Mouse (Mus musculus) neutrophil, adult 83 days (primary cell): ENCODE data around the gene Atp11b. TPM values are rescaled to one million over a fixed set of nuclear protein-coding genes. Genes with fewer than 3 reads are reported as not detected.

Experiments
- total RNA-seq, 2 experiments: library from RNA; stranded (reverse); gene quantifications; one replicate each; pipeline ENCODE4 v1.2.4; 2023

Gene Atp11b
- total RNA-seq, result 100 to 1,000 TPM; 220 TPM

DNA sequence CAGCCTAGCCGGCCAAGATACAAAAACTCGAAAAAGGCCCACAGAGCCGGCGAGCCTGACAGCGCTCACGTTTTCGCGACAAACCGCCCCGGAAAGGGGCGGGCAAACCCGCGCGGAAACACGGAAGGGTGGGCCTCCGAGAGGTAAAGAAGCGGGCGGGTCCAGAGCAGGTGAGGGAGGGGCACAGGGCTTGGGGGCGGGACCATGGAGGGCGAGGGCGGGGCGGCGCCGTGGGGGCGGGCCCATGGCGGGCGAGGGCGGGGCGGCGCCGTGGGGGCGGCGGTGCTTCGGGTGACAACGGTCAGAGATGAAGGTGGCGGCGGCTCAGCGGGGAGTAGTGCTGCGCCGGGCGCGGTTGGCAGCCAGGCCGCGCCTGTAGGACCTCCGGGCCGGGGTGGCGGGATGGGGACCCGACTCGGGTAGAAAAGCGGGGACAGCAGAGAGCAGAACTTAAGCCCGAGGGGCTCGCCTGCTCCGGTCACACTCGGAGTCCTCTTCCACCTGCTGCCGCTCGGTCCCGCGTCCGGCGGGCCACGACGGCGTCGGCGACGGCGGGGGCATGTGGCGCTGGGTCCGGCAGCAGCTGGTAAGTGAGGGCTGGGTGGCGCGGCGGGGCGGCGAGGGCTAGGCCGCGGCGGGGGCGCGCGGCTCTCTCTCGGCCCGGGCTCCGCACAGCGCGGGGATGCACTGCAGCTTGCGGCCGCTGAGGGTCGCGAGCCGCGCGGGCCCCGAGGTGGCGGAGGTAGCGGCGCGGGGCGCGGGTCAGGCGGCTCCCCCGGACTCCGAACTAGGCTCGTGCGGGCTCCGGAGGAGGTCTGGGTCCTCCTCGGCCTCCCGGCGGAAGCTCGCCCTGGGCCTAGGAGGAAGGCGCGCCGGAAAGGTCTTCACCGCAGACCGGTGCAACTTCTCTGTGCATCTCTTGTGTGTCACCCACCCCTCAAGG, at the start of gene Atp11b:
Gene Atp11b, plus strand, starts transcription at position 282 of the 943 bp plus-strand sequence.

Other genes with a start within 250 kb of the Atp11b start
- 10 to 100 TPM; 62.2 to 62.8 TPM for gene Dcun1d1, start 183.3 kb downstream of the Atp11b start, total RNA-seq
- 1 to 10 TPM; 6.4 to 9.5 TPM for gene Mccc1, start 246.6 kb downstream of the Atp11b start, total RNA-seq